Mouse (Mus musculus): Measurements from ENCODE around the gene Scml4. TPM values are rescaled to one million over a fixed set of nuclear protein-coding genes. Genes with fewer than 3 reads are reported as not detected.

Scml4 gene
- 1.9 TPM for polyA plus RNA-seq (2014; fragmentation: Illumina TruSeq; extraction: RNeasy Lipid Tissue Mini Kit (QIAGEN cat#74804); ENCODE audit: low read depth, low replicate concordance)

GRCm38 (mm10) chr10:42860159-42860911, at the start of gene Scml4:
Gene Scml4, plus strand, starts transcription at chr10:42860370.

Other genes with a start within 250 kb of the Scml4 start
- gene Sec63, start 98.9 kb upstream of the Scml4 start, polyA plus RNA-seq (2014; fragmentation: Illumina TruSeq; extraction: RNeasy Lipid Tissue Mini Kit (QIAGEN cat#74804); ENCODE audit: low read depth, low replicate concordance), result 43.0 TPM

Measured in heart, adult 10 weeks (tissue).